Mouse (Mus musculus) spleen, adult 2 months (tissue): ENCODE measurements around the gene Ssr1. TPM values are rescaled to one million over a fixed set of nuclear protein-coding genes. Genes with fewer than 3 reads are reported as not detected.

Experiments
- DNase-seq, 2 experiments: peaks; one replicate each; pipeline versions ENCODE4 v3.0.0 to v3.0.0-alpha.2; 2012 to 2021; ENCODE audit warnings: low spot score in 2 of 2, low read depth in 1 of 2
- H3K27ac ChIP-seq: fragments of 200-500 bp; 2 replicates; pipeline ENCODE4 v1.5.1; 2012; ENCODE audit warnings: low read length, inconsistent platforms; ENCODE audit not compliant: insufficient read depth
- H3K27me3 ChIP-seq: fragments of 200-500 bp; 2 replicates; pipeline ENCODE4 v1.6.1; 2012; ENCODE audit warnings: mild to moderate bottlenecking, moderate library complexity, low read length, inconsistent platforms; ENCODE audit not compliant: control insufficient read depth, insufficient read depth
- H3K36me3 ChIP-seq: fragments of 200-500 bp; 2 replicates; pipeline ENCODE4 v1.6.1; 2012; ENCODE audit warnings: mild to moderate bottlenecking, low read length, inconsistent platforms; ENCODE audit not compliant: control insufficient read depth, insufficient read depth
- H3K4me1 ChIP-seq: fragments of 200-500 bp; 2 replicates; pipeline ENCODE4 v1.6.1; 2011; ENCODE audit warnings: inconsistent platforms; ENCODE audit not compliant: control insufficient read depth, insufficient read depth, insufficient read length
- H3K4me3 ChIP-seq: fragments of 200-500 bp; 2 replicates; pipeline ENCODE4 v1.5.1; 2011; ENCODE audit warnings: mild to moderate bottlenecking, inconsistent platforms; ENCODE audit not compliant: insufficient read depth, insufficient read length; ENCODE audit errors: extremely low read depth
- CTCF ChIP-seq: fragments of 200-500 bp; IDR thresholded peaks from 2 replicates; pipeline ENCODE4 v1.5.1; 2011; ENCODE audit warnings: mild to moderate bottlenecking, inconsistent platforms; ENCODE audit not compliant: insufficient read depth, insufficient read length, insufficient replicate concordance; ENCODE audit errors: extremely low read depth
- POLR2A ChIP-seq: fragments of 200-500 bp; IDR thresholded peaks from 2 replicates; pipeline ENCODE4 v1.6.1; 2011; ENCODE audit warnings: low read depth, low read length, inconsistent platforms
- WGBS: fragments of 180-500 bp; shearing (Covaris S2); methylation state at CpG from one replicate; pipeline ENCODE4 v1.1.7; 2018; 5-methylcytosine and 5-hydroxymethylcytosine counted together
- polyA plus RNA-seq: library from polyadenylated mRNA; depleted of rRNA; stranded (reverse); fragments of >200 nt; gene quantifications from 2 replicates; pipeline ENCODE4 v1.2.3, GENCODE M21; 2012

The Ssr1 gene
- polyA plus RNA-seq, 1 experiment: 4.1 TPM

DNA sequence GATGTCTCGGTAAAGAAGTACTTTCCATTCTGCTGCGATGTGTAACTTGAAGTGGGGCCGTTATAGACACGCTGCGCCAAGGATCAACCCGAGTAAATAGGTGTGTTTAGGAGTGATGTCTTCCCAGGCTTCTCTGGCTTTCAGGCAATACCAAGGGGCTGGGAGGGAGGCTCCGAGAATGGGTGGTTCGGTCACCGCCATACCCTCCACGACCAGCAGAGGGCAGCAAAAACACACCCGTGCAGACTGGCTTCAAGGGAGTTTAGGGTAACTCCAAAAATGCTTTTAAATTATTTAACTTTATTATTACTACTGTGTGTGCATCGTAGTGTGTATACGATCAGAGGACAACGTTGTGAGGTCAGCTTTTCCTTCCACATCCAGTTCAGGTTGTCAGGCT, 24.7 kb downstream of the Ssr1 start:
- H3K4me1 ChIP-seq: peaks cover 19% of the 10 kb centered on the region; the same call in 1 of the 2 replicates
- TF ChIP-seq CTCF (peak; percentile 97), POLR2A (no peak)
- no peaks in the 10 kb centered on the region for H3K36me3 ChIP-seq
- H3K4me3 ChIP-seq: no peak overlapping the region
- H3K27ac ChIP-seq: no peak overlapping the region
- peak; percentile 45 to 83 for DNase-seq
- WGBS: 11% methylated on average over 14 of the region's 14 CpGs
- H3K27me3 ChIP-seq: no peaks in the 10 kb centered on the region

DNA sequence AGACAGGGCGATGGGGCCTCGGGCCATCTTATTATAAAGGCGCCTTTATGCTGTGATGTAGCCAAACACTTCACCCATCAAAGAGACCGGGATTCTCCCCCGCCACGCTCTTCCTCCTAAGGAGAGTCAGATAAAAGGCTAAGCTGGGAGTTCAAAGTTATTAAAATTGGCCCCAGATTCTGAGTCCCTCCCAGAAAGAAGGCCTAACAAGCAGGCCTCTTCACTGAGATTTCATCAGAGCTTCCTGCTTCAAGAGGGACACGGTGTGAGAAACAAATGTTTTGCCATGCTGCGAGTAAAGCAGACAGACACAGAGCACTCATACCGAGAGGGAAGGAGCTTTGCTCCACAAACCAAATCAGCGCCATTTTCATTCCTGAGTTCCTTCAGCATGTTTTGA, 26.5 kb downstream of the Ssr1 start:
- H3K27me3 ChIP-seq: no peaks in the 10 kb centered on the region
- no peak for DNase-seq
- H3K4me1 ChIP-seq: peaks cover 17% of the 10 kb centered on the region; the same call in 1 of the 2 replicates
- no peaks in the 10 kb centered on the region for H3K36me3 ChIP-seq
- no peak overlapping the region for H3K27ac ChIP-seq
- H3K4me3 ChIP-seq: no peak overlapping the region
- TF ChIP-seq CTCF: no peak
- no peak for TF ChIP-seq POLR2A
- 82% methylated on average over 10 of the region's 10 CpGs for WGBS

DNA sequence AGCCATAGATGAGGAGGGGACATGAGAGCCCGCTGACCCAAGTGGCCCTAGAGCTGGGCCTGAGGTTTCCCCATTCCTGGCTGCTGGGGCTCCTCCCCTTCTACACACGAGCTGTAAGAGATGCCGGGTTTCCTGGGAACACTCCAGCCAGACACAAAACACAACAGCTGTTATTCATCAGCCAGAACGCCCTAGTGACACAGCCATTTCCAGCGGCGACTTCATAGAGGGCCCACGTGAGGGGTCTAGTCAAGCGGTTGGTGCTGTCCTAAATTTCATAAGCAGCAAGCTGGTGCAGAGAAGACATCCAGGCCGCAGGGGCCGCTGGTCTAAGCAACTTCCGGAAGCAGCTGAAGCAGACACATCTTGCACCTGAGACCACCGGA, 27.0 kb downstream of the Ssr1 start:
- H3K4me1 ChIP-seq: peaks cover 14% of the 10 kb centered on the region; the same call in 1 of the 2 replicates
- no peak for DNase-seq

DNA sequence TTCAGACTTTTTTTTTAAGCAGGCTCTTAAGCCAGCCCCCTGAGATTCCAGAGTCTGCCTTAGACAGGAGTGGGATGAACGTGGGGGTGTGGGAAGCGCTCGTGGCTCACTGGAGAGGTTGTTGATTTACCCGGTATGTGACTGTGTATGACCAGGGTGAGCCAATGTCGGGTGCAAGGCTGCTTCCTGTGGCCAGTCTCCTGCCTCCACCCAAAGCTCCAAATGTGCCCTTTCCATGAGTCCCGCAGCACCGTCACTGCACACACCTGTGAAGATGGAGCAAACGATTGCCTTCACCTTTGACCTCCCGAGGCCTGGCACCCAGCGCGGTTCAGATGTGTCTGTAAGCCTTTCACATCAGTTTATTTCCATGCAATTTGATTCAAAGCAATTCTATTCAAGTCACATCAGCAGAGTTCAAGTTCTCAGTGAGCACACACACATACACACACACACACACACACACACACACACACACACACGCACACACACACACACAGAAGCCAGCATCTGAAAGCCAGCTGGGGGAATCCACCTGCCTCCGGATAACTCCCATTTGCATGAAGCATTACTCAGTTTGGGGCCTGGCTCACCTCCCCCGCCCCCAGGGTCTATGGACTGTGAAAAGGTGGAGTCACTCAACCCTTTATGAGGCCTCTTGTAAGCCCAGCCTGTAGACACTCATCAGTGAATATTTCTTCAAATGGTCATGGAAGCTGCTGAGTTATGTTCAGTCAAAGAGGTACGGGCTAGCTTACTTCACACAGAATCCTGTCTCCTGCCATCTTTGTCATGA, 27.6 kb downstream of the Ssr1 start:
- 76% methylated on average over 15 of the region's 15 CpGs for WGBS
- TF ChIP-seq POLR2A (no peak), CTCF (no peak)
- Histone ChIP-seq H3K4me1 (peaks cover 14% of the 10 kb centered on the region; the same call in 1 of the 2 replicates), H3K36me3 (no peaks in the 10 kb centered on the region), H3K4me3 (no peak overlapping the region), H3K27ac (0 out of 2 replicates have a peak overlapping the region, but pooled peaks have one; percentile 18), H3K27me3 (no peaks in the 10 kb centered on the region)
- DNase-seq: peak; percentile 24 to 27

More for the DNA sequence above, 27.0 kb downstream of the Ssr1 start:
- H3K27me3 ChIP-seq: no peaks in the 10 kb centered on the region
- WGBS: 83% methylated on average over 12 of the region's 12 CpGs
- H3K36me3 ChIP-seq: no peaks in the 10 kb centered on the region
- H3K4me3 ChIP-seq: no peak overlapping the region
- TF ChIP-seq POLR2A: no peak
- TF ChIP-seq CTCF: no peak
- peak overlapping the region; percentile 18; the same call in 1 of the 2 replicates for H3K27ac ChIP-seq

DNA sequence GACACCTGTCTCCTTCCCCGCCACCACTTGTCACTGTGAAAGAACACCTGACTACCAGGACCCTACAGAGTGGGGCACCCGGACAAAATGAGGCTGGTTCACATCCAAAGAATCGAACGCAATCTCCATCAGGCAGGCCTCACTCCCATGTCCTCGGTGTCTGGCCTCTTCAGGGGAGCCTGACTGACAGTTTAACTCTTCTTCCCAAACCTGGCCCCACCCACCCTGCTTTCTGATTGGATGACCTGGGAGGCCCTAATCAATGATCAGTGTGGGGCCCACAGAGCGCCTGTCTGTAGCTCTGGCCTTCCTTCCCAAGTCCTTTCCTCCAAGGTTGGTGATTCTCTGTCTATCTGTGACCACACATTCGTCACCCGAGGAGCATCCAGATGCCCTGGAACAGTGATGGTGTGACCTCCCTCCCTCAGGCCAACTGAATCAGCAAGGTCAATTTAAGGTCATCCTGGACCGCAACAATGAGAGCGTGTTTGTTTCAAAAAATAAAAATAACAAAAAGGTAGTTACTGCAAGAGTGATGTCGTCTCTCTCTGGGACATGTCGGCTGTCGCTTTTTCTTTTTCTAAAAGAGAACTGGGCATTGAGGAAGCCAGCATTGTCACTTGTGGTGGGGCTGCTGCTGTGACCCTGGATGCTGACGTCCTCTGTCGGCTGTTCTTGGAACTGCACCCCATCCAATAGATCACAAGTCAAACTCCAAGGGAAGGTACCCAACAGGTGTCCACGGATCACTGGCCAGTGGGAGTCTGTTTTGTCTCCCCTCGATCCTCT, 28.7 kb downstream of the Ssr1 start:
- no peak for TF ChIP-seq POLR2A
- TF ChIP-seq CTCF: peak; percentile 15; the same call in 1 of the 2 replicates
- Histone ChIP-seq H3K27ac (no peak overlapping the region), H3K4me1 (peaks cover 14% of the 10 kb centered on the region; the same call in 1 of the 2 replicates), H3K27me3 (no peaks in the 10 kb centered on the region), H3K4me3 (no peak overlapping the region), H3K36me3 (no peaks in the 10 kb centered on the region)
- DNase-seq: no peak
- WGBS: 67% methylated on average over 17 of the region's 17 CpGs

DNA sequence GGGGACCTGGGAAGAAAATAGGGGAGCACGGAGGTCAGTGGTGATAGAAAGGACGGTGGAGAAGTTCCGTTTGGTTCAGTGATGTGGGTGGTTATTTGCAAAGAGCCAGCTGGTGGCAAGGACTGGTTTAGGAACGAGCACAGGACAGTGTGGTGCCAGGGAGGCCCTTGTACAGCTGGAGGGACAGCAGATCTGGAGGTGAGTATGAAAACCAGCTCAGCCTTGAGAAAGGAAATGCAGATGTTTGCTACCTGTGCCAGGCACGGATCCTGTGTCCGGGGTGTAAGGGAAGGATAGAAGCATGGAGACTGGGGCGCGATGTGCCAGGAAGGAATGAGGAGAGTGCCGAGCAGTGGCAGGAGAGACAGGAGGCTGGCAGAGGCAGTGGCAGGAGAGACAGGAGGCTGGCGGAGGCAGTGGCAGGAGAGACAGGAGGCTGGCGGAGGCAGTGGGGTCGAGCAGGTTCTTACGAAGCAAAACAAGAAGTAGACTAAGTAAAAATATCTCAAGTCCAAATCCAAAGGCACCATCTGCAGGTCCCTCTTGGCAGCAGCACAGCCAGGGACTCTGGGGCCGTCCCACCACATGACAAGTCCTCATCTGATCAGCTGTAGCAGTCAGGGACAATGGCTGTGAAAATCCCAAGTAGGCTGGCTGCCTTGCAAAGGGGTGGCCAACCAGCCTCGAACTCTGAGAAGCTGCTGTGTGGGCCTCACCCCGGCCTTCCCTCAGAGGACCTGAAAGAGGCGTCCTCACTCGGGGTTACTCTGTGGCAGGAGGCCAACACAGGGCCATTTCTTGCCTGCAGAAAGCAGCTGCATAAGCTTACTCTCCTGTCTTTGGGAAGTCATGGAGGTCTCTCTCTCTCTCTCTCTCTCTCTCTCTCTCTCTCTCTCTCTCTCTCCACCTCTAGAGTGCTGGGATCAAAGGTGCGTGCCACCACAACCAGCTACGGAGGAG, 29.6 kb downstream of the Ssr1 start:
- Histone ChIP-seq H3K4me3 (no peak overlapping the region), H3K4me1 (peaks cover 14% of the 10 kb centered on the region; the same call in 1 of the 2 replicates), H3K27ac (no peak overlapping the region), H3K27me3 (no peaks in the 10 kb centered on the region), H3K36me3 (no peaks in the 10 kb centered on the region)
- no peak for DNase-seq
- 51% methylated on average over 20 of the region's 20 CpGs for WGBS
- TF ChIP-seq CTCF (no peak), POLR2A (no peak)
